Mouse (Mus musculus) regulatory T cell (primary cell): ENCODE measurements at regions not wholly inside any gene's neighbourhood (a gene's known extent, or its start where the extent isn't known, plus 50 kb on each side); places are given as distances from the start of the nearest gene placed in this dataset.

Source experiments
- in situ Hi-C: fragments of 300-600 bp; cut with MboI, MseI; formaldehyde crosslinking; loops from one replicate; pipeline ENCODE4 v1.15.1; 2025; ENCODE audit warnings: high pct_unique_total_duplicates

GRCm38 (mm10) chr2:148622216-148622615, 50.2 kb upstream of the Nxt1 start:
- in situ Hi-C loops = loop anchor here (10.0 kb wide), 1 partner anchor 1393 kb away; no protein-coding TSS in a partner anchor

- in situ Hi-C loops = no loop called here
These were observed 60.5 kb upstream of the Nxt1 start for GRCm38 (mm10) chr2:148611911-148612310.

- in situ Hi-C loops = no loop called here
These were observed 66.9 kb upstream of the Nxt1 start for GRCm38 (mm10) chr2:148605425-148605930.

- in situ Hi-C loops = no loop called here
These were observed 68.5 kb upstream of the Nxt1 start for GRCm38 (mm10) chr2:148603951-148604350.

GRCm38 (mm10) chr2:148603315-148603714, 69.1 kb upstream of the Nxt1 start:
- in situ Hi-C loops = no loop called here

GRCm38 (mm10) chr2:148599498-148599897, 72.9 kb upstream of the Nxt1 start:
- in situ Hi-C loops = no loop called here

GRCm38 (mm10) chr2:148596966-148597365, 75.4 kb upstream of the Nxt1 start:
- in situ Hi-C loops = no loop called here

GRCm38 (mm10) chr2:148585721-148586335, 86.6 kb upstream of the Nxt1 start:
- in situ Hi-C loops = no loop called here

- in situ Hi-C loops = no loop called here
These were observed 90.2 kb upstream of the Nxt1 start for GRCm38 (mm10) chr2:148582208-148582607.

- in situ Hi-C loops = no loop called here
These were observed 90.7 kb upstream of the Nxt1 start for GRCm38 (mm10) chr2:148581666-148582065.

GRCm38 (mm10) chr2:148580286-148580966, 92.0 kb upstream of the Nxt1 start:
- in situ Hi-C loops = no loop called here

GRCm38 (mm10) chr2:148579564-148579963, 92.8 kb upstream of the Nxt1 start:
- in situ Hi-C loops = loop anchor here (5.0 kb wide), 1 partner anchor 457 kb away; no protein-coding TSS in a partner anchor

- in situ Hi-C loops = loop anchor here (5.0 kb wide), 1 partner anchor 457 kb away; no protein-coding TSS in a partner anchor
These were observed 93.4 kb upstream of the Nxt1 start for GRCm38 (mm10) chr2:148579027-148579426.

GRCm38 (mm10) chr2:148578176-148578575, 94.2 kb upstream of the Nxt1 start:
- in situ Hi-C loops = loop anchor here (5.0 kb wide), 1 partner anchor 456 kb away; no protein-coding TSS in a partner anchor

GRCm38 (mm10) chr2:148575433-148575832, 97.0 kb upstream of the Nxt1 start:
- in situ Hi-C loops = loop anchor here (5.0 kb wide), 1 partner anchor 453 kb away; no protein-coding TSS in a partner anchor

- in situ Hi-C loops = no loop called here
These were observed 100.2 kb upstream of the Nxt1 start for GRCm38 (mm10) chr2:148572165-148572564.

- in situ Hi-C loops = no loop called here
These were observed 100.8 kb upstream of the Nxt1 start for GRCm38 (mm10) chr2:148571616-148572015.

- in situ Hi-C loops = no loop called here
These were observed 101.4 kb upstream of the Nxt1 start for GRCm38 (mm10) chr2:148571018-148571417.

- in situ Hi-C loops = no loop called here
These were observed 104.4 kb upstream of the Nxt1 start for GRCm38 (mm10) chr2:148567930-148568481.

- in situ Hi-C loops = no loop called here
These were observed 109.0 kb upstream of the Nxt1 start for GRCm38 (mm10) chr2:148563390-148563789.

- in situ Hi-C loops = no loop called here
These were observed 110.4 kb upstream of the Nxt1 start for GRCm38 (mm10) chr2:148562041-148562440.

- in situ Hi-C loops = no loop called here
These were observed 112.2 kb upstream of the Nxt1 start for GRCm38 (mm10) chr2:148560013-148560773.
